Mouse (Mus musculus): ENCODE results near the gene Ccdc38.

- no peak for TF ChIP-seq CTCF (IDR thresholded peaks at IDR 0.05; ENCODE audit: borderline replicate concordance, insufficient read depth, low read depth, low read length)
- TF ChIP-seq POLR2A (IDR thresholded peaks at IDR 0.05; ENCODE audit: borderline replicate concordance, insufficient read depth, low read length), result no peak
Measured at GRCm38 (mm10) chr10:93525329-93525728, 15.1 kb upstream of the Ccdc38 start.
